Mouse (Mus musculus): ENCODE measurements around the gene Pde3b. TPM values are rescaled to one million over a fixed set of nuclear protein-coding genes. Genes with fewer than 3 reads are reported as not detected.
A peak's percentile ranks its signal among the peaks of the same experiment; 100 is the strongest.
"Not testable (repeated sequence)": the region's sequence is repeated elsewhere in the genome, so short reads cannot be mapped to it uniquely, and the experiment has no call there.

Pde3b gene
- 6.8 and 8.1 TPM in 2 replicates for polyA plus RNA-seq (2012; rRNA removed)

DNA sequence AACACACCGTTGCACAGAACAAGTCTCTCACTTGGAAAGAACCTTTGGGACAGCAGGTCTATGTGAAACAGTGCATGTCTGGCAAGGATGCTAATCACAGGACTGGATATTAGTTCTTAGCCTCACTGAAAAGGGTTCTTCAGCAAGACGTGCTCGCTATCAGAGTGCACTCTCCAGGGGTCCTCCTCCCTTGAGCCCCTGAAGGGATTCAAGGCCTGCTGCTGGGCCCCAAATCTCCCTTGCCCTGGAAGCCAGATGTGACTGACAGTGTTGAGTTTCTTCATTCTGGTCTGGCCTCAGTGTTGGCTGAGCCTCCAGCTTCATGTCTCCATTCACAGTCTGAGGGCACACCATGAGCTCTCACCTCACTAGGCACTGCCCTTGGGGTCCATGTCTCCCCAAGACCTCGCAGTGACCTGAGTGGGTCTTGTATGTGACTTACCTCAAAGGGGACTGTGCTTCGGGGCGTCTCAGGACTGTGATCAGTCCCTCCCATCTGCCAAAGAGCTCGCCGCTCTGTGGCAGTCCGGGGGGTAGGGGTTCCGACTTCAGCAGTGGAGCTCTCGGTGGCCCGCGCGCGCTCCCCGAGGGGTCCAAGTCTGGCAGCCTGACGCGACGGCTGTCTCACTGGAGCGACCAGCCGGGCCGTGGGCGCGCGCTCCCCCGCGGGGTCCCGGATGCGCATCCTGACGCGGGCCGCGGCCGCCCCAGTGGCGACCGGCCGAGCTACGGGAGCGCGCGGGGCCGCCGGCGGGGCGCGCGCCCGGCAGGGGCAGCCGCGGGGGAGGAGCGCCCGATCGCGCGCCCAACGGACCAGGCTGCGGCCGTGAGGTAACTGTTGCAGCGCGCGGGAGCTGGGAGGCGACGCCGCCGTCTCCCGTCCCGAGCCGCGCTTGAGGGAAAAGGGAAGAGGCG is at the start of gene Pde3b:
Gene Pde3b (plus strand): TSS at position 861 of the 915 bp plus-strand sequence.
- peak in 1 of 2 experiments; percentile 47 for DNase-seq (ENCODE audit: extremely low spot score in 1 of 2, low spot score in 1 of 2)

- no peak for DNase-seq (ENCODE audit: extremely low spot score in 1 of 2, low spot score in 1 of 2)
These were observed 13.0 kb upstream of the Pde3b start for GRCm38 (mm10) chr7:114402130-114402529.

- peak in 1 of 2 experiments; percentile 44 for DNase-seq (ENCODE audit: extremely low spot score in 1 of 2, low spot score in 1 of 2)
These were observed 397 bp downstream of the Pde3b start for GRCm38 (mm10) chr7:114415336-114416020.

DNA sequence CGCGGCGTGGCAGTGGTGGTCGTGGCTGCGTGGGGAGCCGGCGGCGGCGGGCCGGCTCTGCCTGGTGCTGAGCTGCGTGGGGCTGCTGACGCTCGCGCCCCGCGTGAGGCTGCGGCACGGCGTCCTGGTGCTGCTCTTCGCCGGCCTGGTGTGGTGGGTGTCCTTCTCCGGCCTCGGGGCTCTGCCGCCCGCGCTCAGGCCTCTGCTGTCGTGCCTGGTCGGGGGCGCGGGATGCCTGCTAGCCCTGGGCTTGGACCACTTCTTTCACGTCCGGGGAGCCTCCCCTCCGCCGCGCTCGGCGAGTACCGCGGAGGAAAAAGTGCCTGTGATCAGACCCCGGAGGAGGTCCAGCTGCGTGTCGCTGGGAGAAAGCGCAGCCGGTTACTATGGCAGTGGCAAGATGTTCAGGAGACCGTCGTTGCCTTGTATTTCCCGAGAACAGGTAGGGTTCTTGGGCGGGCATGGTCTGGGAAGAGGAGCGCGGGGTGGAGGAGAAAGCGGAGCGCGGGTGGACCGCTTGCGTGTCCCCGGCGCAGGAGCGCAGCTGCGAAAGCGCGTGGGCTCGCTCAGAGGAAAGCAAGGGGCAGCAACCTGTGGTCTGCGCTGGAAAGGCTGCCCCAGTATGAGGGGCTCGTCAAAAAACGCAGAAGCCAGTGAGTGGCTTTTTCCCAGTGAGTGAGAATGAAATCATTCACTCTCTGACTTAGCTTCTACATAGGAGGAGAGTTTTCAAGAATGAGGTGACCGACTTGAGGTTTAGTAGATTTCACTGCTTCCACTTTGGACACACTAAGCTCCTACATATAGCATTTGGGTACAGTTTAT is 1.2 kb downstream of the Pde3b start:
- peak in 1 of 2 experiments; percentile 53 for DNase-seq (ENCODE audit: extremely low spot score in 1 of 2, low spot score in 1 of 2)

GRCm38 (mm10) chr7:114419331-114419730 is 4.2 kb downstream of the Pde3b start:
- DNase-seq (ENCODE audit: extremely low spot score in 1 of 2, low spot score in 1 of 2), result not testable (repeated sequence)

DNA sequence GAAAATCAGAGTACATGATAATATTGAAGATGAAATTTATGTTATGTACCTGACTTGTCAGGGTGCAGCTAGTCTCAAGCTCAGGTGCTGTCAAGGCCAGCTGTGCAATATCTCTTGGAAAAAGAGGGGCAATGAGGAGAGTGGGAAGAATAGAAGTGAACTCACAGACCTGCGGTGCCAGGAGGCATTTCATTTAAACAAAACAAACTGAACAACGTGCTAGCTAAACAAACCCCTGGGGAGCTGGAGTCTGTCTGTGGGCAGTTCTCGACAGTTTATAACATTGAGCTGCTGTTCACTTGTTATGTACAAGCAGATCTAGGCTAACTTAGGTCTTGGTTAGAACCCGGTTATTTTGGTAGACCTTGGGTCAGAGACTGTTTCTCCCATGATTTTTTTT is 5.8 kb downstream of the Pde3b start:
- DNase-seq (ENCODE audit: extremely low spot score in 1 of 2, low spot score in 1 of 2), result no peak

DNA sequence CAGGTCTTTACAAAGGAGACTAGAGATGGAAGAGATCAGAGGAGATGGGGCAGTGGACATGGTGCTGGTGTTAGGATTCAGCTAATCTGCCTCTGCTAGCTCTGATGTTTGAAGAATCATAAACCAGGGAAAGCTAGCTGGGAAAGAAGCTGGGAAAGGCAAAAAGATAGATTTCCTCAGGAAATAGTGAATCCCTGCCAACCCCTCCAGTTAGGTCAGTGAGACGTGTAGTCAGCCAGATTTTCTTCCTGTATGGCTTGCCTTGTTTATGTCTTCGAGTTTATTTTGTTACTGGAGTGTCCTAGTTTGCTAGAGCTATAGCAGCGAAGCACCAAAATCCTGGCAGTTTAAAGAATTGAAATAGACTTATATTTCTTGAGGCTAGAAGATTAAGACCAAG is 7.1 kb downstream of the Pde3b start:
- no peak for DNase-seq (ENCODE audit: extremely low spot score in 1 of 2, low spot score in 1 of 2)

GRCm38 (mm10) chr7:114429768-114430167 is 14.7 kb downstream of the Pde3b start:
- no peak for DNase-seq (ENCODE audit: extremely low spot score in 1 of 2, low spot score in 1 of 2)

DNA sequence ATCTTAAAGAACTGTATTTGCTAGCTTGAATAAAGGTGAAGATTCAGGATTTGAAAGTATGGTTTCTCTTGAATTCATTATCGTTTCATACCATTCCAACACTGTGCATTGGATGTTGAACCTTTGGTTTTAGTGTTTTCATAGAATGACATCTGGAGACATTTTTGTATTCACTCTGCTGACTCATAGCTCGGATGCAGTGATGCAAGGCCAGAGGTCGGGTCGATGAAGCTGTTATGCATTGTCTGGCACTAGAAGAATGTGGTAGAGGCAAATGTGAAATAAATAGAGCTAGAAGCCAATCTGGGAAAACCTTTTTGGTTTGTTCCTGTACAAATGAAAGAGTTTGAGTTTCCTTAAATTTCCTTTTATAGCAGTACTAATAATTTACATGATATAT is 16.9 kb downstream of the Pde3b start:
- DNase-seq (ENCODE audit: extremely low spot score in 1 of 2, low spot score in 1 of 2), result no peak

DNA sequence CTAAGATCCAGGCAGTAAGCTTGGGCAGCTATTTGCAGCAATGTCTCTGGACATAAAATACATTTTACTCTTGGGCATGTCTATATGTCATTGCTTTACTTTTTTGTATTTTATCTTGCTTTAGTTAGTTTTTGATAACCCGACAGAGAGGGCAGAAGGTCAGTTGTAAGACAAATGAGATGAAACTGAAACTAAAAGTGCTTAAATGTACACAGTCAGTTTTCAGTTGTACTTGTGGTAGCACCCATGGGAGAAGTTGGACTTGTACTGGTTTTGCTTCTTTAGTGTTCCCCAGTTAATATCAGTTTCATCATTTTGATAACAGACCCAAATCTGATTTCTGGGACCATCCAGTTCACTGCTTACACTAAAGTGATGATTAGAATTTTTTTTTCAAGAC is 24.6 kb downstream of the Pde3b start:
- no peak for DNase-seq (ENCODE audit: extremely low spot score in 1 of 2, low spot score in 1 of 2)

DNA sequence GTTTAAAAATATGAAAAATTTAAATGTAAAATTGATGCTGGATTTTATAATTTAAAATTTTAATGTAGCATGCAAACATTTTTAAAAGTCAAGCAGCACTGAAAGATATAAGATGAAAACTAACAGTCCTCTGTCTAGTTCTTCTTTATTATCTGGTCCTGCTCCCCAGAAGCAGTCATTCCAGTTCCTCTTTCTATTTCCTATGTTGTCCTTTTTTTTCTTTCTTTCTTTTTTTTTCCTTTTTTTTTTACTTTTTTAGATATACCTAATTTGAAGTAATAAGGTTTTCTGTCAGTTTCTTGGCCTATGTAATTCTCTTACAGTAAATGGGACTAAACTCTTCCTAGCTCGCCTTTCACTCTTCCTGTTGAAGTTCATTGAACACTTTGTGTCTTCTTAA is 25.4 kb downstream of the Pde3b start:
- no peak for DNase-seq (ENCODE audit: extremely low spot score in 1 of 2, low spot score in 1 of 2)

- DNase-seq (ENCODE audit: extremely low spot score in 1 of 2, low spot score in 1 of 2), result no peak
These were observed 37.8 kb downstream of the Pde3b start for GRCm38 (mm10) chr7:114452876-114453275.

DNA sequence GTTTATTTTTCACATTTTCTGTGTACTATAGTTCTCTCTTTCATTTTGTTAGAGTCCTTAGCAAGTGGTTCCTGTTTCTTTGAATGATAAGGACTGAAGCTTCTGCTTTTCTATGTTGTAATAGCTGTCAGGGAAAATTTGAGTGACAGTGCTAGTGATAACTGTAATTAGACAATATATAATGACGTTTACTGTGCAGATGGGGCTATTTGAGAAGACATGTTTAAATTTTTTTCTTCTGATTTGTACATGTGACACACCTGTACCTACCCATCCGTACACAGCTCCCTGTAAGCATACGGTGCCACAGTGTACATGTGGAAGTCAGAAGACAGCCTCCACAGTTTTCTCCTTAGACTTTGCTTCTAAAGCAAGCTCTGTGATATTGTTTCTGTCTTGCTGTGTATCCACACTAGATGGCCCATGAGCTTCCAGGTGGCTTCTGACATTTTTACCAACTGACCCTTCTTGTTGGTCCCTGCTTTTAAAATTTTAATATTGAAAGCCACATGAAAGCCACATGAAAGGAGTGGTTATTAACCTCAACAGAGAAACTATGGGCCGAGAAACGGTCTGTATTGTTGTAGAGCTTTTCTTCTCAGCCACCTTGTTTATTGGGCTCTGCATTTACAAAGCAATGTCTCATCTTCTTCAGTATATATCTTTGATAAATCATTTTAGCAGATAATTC is 38.4 kb downstream of the Pde3b start:
- DNase-seq (ENCODE audit: extremely low spot score in 1 of 2, low spot score in 1 of 2), result no peak

GRCm38 (mm10) chr7:114454858-114455257 is 39.8 kb downstream of the Pde3b start:
- DNase-seq (ENCODE audit: extremely low spot score in 1 of 2, low spot score in 1 of 2), result no peak

GRCm38 (mm10) chr7:114456904-114457303 is 41.8 kb downstream of the Pde3b start:
- DNase-seq (ENCODE audit: extremely low spot score in 1 of 2, low spot score in 1 of 2), result peak in 1 of 2 experiments; percentile 7

DNA sequence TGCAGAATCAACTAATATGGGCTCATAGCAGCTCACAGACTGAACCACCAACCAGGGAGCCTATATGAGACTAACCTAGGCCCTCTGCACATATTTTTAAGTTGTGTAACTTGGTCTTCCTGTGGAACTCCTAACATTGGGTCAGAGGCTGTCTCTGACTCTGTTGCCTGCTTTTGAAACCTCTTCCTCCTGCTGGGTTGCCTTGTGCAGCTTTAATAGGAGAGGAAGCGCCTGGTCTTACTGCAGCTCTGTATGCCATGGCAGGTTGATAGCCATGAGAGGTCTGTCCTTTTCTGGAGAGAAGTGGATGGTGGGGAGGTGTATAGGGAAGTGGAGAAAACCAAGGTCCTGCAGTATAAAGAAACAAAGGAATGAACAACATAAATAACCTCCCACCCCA is 44.8 kb downstream of the Pde3b start:
- DNase-seq (ENCODE audit: extremely low spot score in 1 of 2, low spot score in 1 of 2), result no peak

GRCm38 (mm10) chr7:114461727-114462126 is 46.6 kb downstream of the Pde3b start:
- DNase-seq (ENCODE audit: extremely low spot score in 1 of 2, low spot score in 1 of 2), result no peak

GRCm38 (mm10) chr7:114466358-114466757 is 51.3 kb downstream of the Pde3b start:
- no peak for DNase-seq (ENCODE audit: extremely low spot score in 1 of 2, low spot score in 1 of 2)

DNA sequence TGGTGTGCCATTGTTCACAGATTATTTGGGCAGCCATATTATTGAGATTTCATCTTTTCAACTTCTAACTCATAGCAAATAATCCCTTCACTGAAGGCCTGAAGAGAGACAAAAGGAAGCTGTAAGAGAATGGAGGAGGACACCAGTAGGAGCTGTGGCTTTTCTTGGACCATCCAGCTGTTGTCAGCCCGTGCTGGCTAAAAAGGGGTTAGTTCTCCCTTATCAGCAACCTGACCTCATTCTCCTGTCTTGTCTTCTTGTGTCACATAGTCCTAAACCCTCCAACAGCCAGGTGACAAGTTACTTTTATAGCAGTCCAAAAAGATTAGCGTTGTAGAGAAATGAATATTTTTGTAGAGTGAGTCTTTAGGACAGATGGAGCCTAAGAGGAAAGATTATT is 57.4 kb downstream of the Pde3b start:
- peak in 1 of 2 experiments; percentile 9 for DNase-seq (ENCODE audit: extremely low spot score in 1 of 2, low spot score in 1 of 2)

- DNase-seq (ENCODE audit: extremely low spot score in 1 of 2, low spot score in 1 of 2), result no peak
These were observed 59.8 kb downstream of the Pde3b start for GRCm38 (mm10) chr7:114474889-114475288.

All from frontal cortex, adult 2 months (tissue).